Mouse (Mus musculus) midbrain, embryonic 14.5 days (tissue): ENCODE measurements around the gene Gm29427. TPM values are rescaled to one million over a fixed set of nuclear protein-coding genes. Genes with fewer than 3 reads are reported as not detected.

Experiments
- ATAC-seq: fragments of 200-750 bp; cut with Nextera tagmentation; 2 replicates; pipeline ENCODE4 v1.8.0; 2017; ENCODE audit warnings: moderate number of reproducible peaks, moderate library complexity; ENCODE audit not compliant: low FRiP score, low TSS enrichment
- DNase-seq: peaks from one replicate; pipeline ENCODE4 v3.0.0-alpha.2; 2015
- H3K27ac ChIP-seq: fragments of 300-500 bp; sonication (generic); replicated peaks from 2 replicates; pipeline ENCODE4 v1.5.1; 2014; ENCODE audit warnings: mild to moderate bottlenecking, low read depth, low read length, moderate library complexity
- H3K27me3 ChIP-seq: fragments of 300-500 bp; sonication (generic); 2 replicates; pipeline ENCODE4 v1.6.1; 2014; ENCODE audit warnings: low read length, control low read depth, mixed read lengths; ENCODE audit not compliant: control insufficient read depth, insufficient read depth
- H3K36me3 ChIP-seq: fragments of 300-500 bp; sonication (generic); 2 replicates; pipeline ENCODE4 v1.6.1; 2014; ENCODE audit warnings: low read length, control low read depth; ENCODE audit not compliant: control insufficient read depth, insufficient read depth
- H3K4me1 ChIP-seq: fragments of 300-500 bp; sonication (generic); 2 replicates; pipeline ENCODE4 v1.6.1; 2014; ENCODE audit warnings: mild to moderate bottlenecking, antibody characterized with exemption, low read length, control low read depth; ENCODE audit not compliant: control insufficient read depth, insufficient read depth
- H3K4me2 ChIP-seq: fragments of 300-500 bp; sonication (generic); 2 replicates; pipeline ENCODE4 v1.6.1; 2014; ENCODE audit warnings: mild to moderate bottlenecking, low read length, moderate library complexity
- H3K4me3 ChIP-seq: fragments of 300-500 bp; sonication (generic); replicated peaks from 2 replicates; pipeline ENCODE4 v1.5.1; 2014; ENCODE audit warnings: low read depth, low read length
- H3K9ac ChIP-seq: fragments of 300-500 bp; sonication (generic); replicated peaks from 2 replicates; pipeline ENCODE4 v1.6.1; 2014; ENCODE audit warnings: mild to moderate bottlenecking, low read length, moderate library complexity
- H3K9me3 ChIP-seq: fragments of 300-500 bp; sonication (generic); 2 replicates; pipeline ENCODE4 v1.6.1; 2016; ENCODE audit warnings: low read length, control low read depth, mixed read lengths; ENCODE audit not compliant: control insufficient read depth
- WGBS: fragments of 180-500 bp; shearing (Covaris S2); extraction: QIAGEN DNeasy Blood & Tissue Kit; methylation state at CpG from one replicate; pipeline ENCODE4 v1.1.7; 2014; 5-methylcytosine and 5-hydroxymethylcytosine counted together
- polyA plus RNA-seq: library from polyadenylated mRNA; unstranded; fragments of >200 nt; fragmentation: Nextera tagmentation; extraction: Ambion mirVana; gene quantifications from 2 replicates; pipeline ENCODE4 v1.2.1, GENCODE M21; 2014

Gm29427 gene
- polyA plus RNA-seq, 1 experiment from 2014 or later = not detected

DNA sequence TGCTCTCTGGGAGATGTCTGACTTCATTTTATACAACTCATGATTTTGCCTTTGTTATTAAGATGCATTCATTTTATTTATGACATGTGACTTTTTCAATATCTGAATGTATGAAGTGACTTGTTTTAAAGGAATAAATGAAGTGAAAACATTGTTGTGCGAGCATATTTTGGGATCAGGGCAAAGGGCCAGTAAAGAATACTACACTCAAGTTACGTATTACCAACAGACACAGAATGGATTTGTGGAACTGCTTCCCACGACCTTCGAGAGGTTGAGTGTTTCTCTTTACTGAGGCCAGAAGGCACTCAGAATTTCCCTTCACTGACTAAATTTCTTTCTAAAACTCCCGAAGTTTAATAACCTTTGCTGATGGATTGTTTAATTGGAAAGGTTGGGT, 8.6 kb upstream of the Gm29427 start:
- H3K4me3 ChIP-seq = no peak overlapping the region
- ATAC-seq (no peak), DNase-seq (no peak)
- no peak overlapping the region for H3K4me2 ChIP-seq
- H3K27me3 ChIP-seq = no peaks in the 10 kb centered on the region
- H3K27ac ChIP-seq = no peak overlapping the region
- 0 out of 2 replicates have a peak, but pooled peaks cover 6% of the 10 kb centered on the region for H3K4me1 ChIP-seq
- 95% methylated on average over 5 of the region's 5 CpGs for WGBS
- H3K9me3 ChIP-seq = no peaks in the 10 kb centered on the region
- 0 out of 2 replicates have a peak, but pooled peaks cover 4% of the 10 kb centered on the region for H3K36me3 ChIP-seq
- H3K9ac ChIP-seq = no peak overlapping the region

DNA sequence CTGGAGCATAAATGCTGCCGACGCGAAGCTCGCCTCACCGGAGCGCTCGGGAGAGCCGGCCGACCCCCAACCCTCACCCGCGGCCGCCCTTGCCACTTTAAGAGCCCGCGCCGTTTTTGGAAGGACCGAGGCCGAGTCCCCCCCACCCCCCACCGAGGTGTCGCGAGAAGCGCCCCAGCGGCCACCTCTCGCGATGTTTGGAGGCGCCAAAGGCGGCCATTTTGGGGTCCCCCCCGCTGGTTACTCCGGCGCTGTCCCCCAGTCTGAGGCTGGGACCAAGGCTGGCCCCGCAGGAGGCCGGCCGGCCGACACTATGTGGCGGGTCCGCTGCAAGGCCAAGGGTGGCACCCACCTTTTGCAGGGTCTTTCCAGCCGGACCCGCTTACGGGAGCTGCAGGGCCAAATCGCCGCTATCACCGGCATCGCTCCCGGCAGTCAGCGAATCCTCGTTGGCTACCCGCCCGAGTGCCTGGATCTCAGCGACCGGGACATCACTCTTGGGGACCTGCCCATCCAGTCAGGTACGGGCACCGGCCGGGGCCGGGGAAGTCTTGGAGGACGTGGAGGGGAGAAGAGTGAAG, 1.8 kb upstream of the Gm29427 start, which contains the start of gene Yod1:
TSS of gene Yod1 (plus strand) at position 37 of the 581 bp plus-strand sequence.
- H3K4me1 ChIP-seq = peaks cover 19% of the 10 kb centered on the region
- peak within 1 kb of the TSS; percentile 99 for H3K9ac ChIP-seq
- H3K4me2 ChIP-seq = peak within 1 kb of the TSS; percentile 78
- ATAC-seq (peak; percentile 83), DNase-seq (peak; percentile 97)
- peak within 1 kb of the TSS; percentile 91 for H3K4me3 ChIP-seq
- no peaks in the 10 kb centered on the region for H3K9me3 ChIP-seq
- under 1% methylated on average over 54 of the region's 54 CpGs for WGBS
- H3K27me3 ChIP-seq = no peaks in the 10 kb centered on the region
- peak within 1 kb of the TSS; percentile 89 for H3K27ac ChIP-seq
- no peaks in the 10 kb centered on the region for H3K36me3 ChIP-seq

DNA sequence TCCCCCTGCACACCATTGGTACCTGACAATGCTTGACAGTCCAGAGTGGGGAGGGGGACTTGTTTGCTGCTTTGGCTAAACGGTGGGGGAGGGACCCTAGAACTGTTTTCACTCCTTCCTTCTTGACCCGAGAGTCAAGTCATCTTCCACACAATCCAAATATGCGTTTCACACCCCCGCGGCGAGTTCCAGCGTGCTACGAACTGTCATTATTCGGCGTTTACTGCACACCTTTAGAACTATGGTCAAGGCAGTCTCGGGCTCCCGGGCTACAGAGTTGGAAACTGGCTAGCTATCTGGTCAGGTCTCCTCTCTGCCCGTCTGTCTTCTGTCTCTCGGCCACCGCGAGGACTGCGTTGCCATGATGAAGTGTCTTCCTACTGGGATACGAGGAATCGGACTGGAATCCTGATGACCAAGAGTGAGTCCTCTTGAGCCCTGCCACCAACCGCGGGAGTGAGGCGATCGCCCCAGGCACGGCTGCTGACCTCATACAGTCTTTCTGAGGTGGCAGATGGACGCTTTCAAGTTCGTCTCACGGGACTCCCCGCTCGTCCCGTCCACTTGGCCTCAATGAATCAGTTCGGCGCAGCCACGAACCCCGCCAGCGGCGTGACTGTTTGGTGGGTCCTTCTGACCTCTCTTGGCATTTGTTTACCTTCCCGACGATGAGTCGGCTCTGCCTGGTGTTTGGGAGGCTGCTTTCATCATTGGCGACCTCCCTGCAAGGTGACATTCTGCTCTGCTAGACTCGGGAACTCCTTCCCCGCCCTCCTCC, 1.1 kb upstream of the Gm29427 start:
- Histone ChIP-seq H3K27ac (peak overlapping the region; percentile 89), H3K27me3 (no peaks in the 10 kb centered on the region), H3K36me3 (no peaks in the 10 kb centered on the region), H3K4me1 (peaks cover 19% of the 10 kb centered on the region), H3K9me3 (no peaks in the 10 kb centered on the region), H3K4me2 (peak overlapping the region; percentile 78), H3K4me3 (peak overlapping the region; percentile 91), H3K9ac (peak overlapping the region; percentile 99)
- DNase-seq (peak; percentile 71), ATAC-seq (peak; percentile 2)
- under 1% methylated on average over 42 of the region's 42 CpGs for WGBS

GRCm38 (mm10) chr1:130716218-130716512, 566 bp upstream of the Gm29427 start:
- Histone ChIP-seq H3K9me3 (no peaks in the 10 kb centered on the region), H3K27me3 (no peaks in the 10 kb centered on the region), H3K36me3 (0 out of 2 replicates have a peak, but pooled peaks cover 2% of the 10 kb centered on the region), H3K9ac (peak overlapping the region; percentile 99), H3K4me2 (peak overlapping the region; percentile 78), H3K27ac (peak overlapping the region; percentile 82), H3K4me1 (peaks cover 19% of the 10 kb centered on the region), H3K4me3 (peak overlapping the region; percentile 91)
- DNase-seq (no peak), ATAC-seq (0 out of 2 replicates have a peak, but pooled peaks have one; percentile 1)
- WGBS = 0% methylated on average over 3 of the region's 3 CpGs

- Histone ChIP-seq H3K4me2 (no peak overlapping the region), H3K36me3 (peaks cover 11% of the 10 kb centered on the region), H3K9me3 (no peaks in the 10 kb centered on the region), H3K4me3 (no peak overlapping the region), H3K27ac (no peak overlapping the region), H3K9ac (no peak overlapping the region), H3K27me3 (no peaks in the 10 kb centered on the region), H3K4me1 (peaks cover 12% of the 10 kb centered on the region)
- 80% methylated on average over 4 of the region's 4 CpGs for WGBS
- ATAC-seq (no peak), DNase-seq (no peak)
These were observed 1.6 kb downstream of the Gm29427 start for GRCm38 (mm10) chr1:130714046-130714445.

GRCm38 (mm10) chr1:130710283-130711080, 5.1 kb downstream of the Gm29427 start:
- Histone ChIP-seq H3K9ac (no peak overlapping the region), H3K9me3 (no peaks in the 10 kb centered on the region), H3K36me3 (peaks cover 34% of the 10 kb centered on the region), H3K27ac (no peak overlapping the region), H3K4me3 (no peak overlapping the region), H3K27me3 (no peaks in the 10 kb centered on the region), H3K4me1 (0 out of 2 replicates have a peak, but pooled peaks cover 3% of the 10 kb centered on the region), H3K4me2 (no peak overlapping the region)
- 88% methylated on average over 22 of the region's 22 CpGs for WGBS
- DNase-seq = no peak
- ATAC-seq = no peak

DNA sequence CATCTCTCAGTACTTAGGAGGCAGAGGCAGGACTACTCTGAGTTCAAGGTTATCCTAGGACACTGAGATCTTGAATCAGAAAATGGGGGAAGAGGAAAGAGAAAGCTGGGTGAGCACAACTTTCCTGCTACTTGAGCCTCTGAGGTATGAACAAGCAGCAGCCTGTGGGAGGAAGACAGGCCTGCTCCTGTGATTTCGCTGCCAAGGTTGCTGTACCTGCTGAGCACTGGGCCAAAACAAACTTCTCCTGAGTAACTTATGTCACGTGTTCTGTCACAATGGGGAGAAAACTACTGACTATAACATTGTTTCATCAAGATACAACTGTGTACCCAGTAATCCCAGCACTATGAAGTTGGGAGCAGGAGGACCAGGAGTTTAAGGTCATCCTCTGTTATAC, 12.0 kb downstream of the Gm29427 start:
- Histone ChIP-seq H3K4me2 (no peak overlapping the region), H3K27ac (no peak overlapping the region), H3K4me3 (no peak overlapping the region), H3K9me3 (no peaks in the 10 kb centered on the region), H3K9ac (no peak overlapping the region), H3K4me1 (no peaks in the 10 kb centered on the region), H3K27me3 (no peaks in the 10 kb centered on the region), H3K36me3 (peaks cover 74% of the 10 kb centered on the region)
- 87% methylated on average over 2 of the region's 2 CpGs for WGBS
- no peak for DNase-seq
- ATAC-seq = no peak

GRCm38 (mm10) chr1:130701976-130702375, 13.6 kb downstream of the Gm29427 start:
- Histone ChIP-seq H3K27ac (no peak overlapping the region), H3K9ac (no peak overlapping the region), H3K4me3 (no peak overlapping the region), H3K27me3 (no peaks in the 10 kb centered on the region), H3K4me2 (no peak overlapping the region), H3K36me3 (peaks cover 79% of the 10 kb centered on the region), H3K9me3 (no peaks in the 10 kb centered on the region), H3K4me1 (no peaks in the 10 kb centered on the region)
- 97% methylated on average over 11 of the region's 11 CpGs for WGBS
- ATAC-seq = no peak
- no peak for DNase-seq
